Mouse (Mus musculus): ENCODE data around the gene Bmx. TPM values are rescaled to one million over a fixed set of nuclear protein-coding genes. Genes with fewer than 3 reads are reported as not detected.

Bmx gene
- polyA plus RNA-seq (2015; fragmentation: Nextera tagmentation; extraction: Ambion mirVana), result 0.39 and 0.82 TPM in 2 replicates

- WGBS, result 82% methylated on average over 8 of the region's 8 CpGs
- Histone ChIP-seq H3K27ac (no peak within 1 kb of the TSS), H3K4me1 (replicated peaks) (no peaks in the 10 kb centered on the region), H3K9me3 (no peaks in the 10 kb centered on the region), H3K36me3 (no peaks in the 10 kb centered on the region), H3K9ac (replicated peaks) (no peak within 1 kb of the TSS), H3K4me3 (replicated peaks) (no peak within 1 kb of the TSS), H3K4me2 (replicated peaks) (no peak within 1 kb of the TSS), H3K27me3 (peaks cover 18% of the 10 kb centered on the region; the same call in 1 of the 2 replicates)
- no peak for ATAC-seq
Observed at GRCm38 (mm10) chrX:164258057-164258456, at the start of gene Bmx. TSS of gene Bmx (minus strand) at chrX:164258193.

- H3K4me3 ChIP-seq (replicated peaks), result no peak overlapping the region
- H3K4me2 ChIP-seq (replicated peaks), result no peak overlapping the region
- ATAC-seq, result no peak
- H3K9me3 ChIP-seq, result no peaks in the 10 kb centered on the region
- H3K27me3 ChIP-seq, result peaks cover 5% of the 10 kb centered on the region; the same call in 1 of the 2 replicates
- H3K36me3 ChIP-seq, result no peaks in the 10 kb centered on the region
- 73% methylated on average over 2 of the region's 2 CpGs for WGBS
- no peak overlapping the region for H3K27ac ChIP-seq
- no peaks in the 10 kb centered on the region for H3K4me1 ChIP-seq (replicated peaks)
- H3K9ac ChIP-seq (replicated peaks), result no peak overlapping the region
Observed at GRCm38 (mm10) chrX:164306250-164306649, 48.3 kb upstream of the Bmx start.

- H3K36me3 ChIP-seq, result no peaks in the 10 kb centered on the region
- no peak for ATAC-seq
- H3K9me3 ChIP-seq, result no peaks in the 10 kb centered on the region
- H3K4me1 ChIP-seq (replicated peaks), result no peaks in the 10 kb centered on the region
- H3K27me3 ChIP-seq, result peaks cover 8% of the 10 kb centered on the region; the same call in 1 of the 2 replicates
- H3K4me3 ChIP-seq (replicated peaks), result no peak overlapping the region
- H3K9ac ChIP-seq (replicated peaks), result no peak overlapping the region
- no peak overlapping the region for H3K27ac ChIP-seq
- H3K4me2 ChIP-seq (replicated peaks), result no peak overlapping the region
- WGBS, result 72% methylated on average over 5 of the region's 5 CpGs
Observed at GRCm38 (mm10) chrX:164291147-164291546, 33.2 kb upstream of the Bmx start.

- Histone ChIP-seq H3K4me1 (replicated peaks) (no peaks in the 10 kb centered on the region), H3K9ac (replicated peaks) (no peak overlapping the region), H3K27me3 (peaks cover 12% of the 10 kb centered on the region; the same call in 1 of the 2 replicates), H3K27ac (no peak overlapping the region), H3K4me2 (replicated peaks) (no peak overlapping the region), H3K4me3 (replicated peaks) (no peak overlapping the region), H3K9me3 (no peaks in the 10 kb centered on the region), H3K36me3 (no peaks in the 10 kb centered on the region)
- no peak for ATAC-seq
- WGBS, result 71% methylated on average over 3 of the region's 3 CpGs
Observed at GRCm38 (mm10) chrX:164287077-164287476, 29.1 kb upstream of the Bmx start.

- no peak for ATAC-seq
- Histone ChIP-seq H3K4me1 (replicated peaks) (no peaks in the 10 kb centered on the region), H3K9ac (replicated peaks) (no peak overlapping the region), H3K9me3 (no peaks in the 10 kb centered on the region), H3K4me2 (replicated peaks) (no peak overlapping the region), H3K36me3 (no peaks in the 10 kb centered on the region), H3K27ac (no peak overlapping the region), H3K27me3 (peaks cover 13% of the 10 kb centered on the region; the same call in 1 of the 2 replicates), H3K4me3 (replicated peaks) (no peak overlapping the region)
- WGBS, result 88% methylated on average over 4 of the region's 4 CpGs
Observed at GRCm38 (mm10) chrX:164283808-164284207, 25.8 kb upstream of the Bmx start.

GRCm38 (mm10) chrX:164280918-164281647 is 23.1 kb upstream of the Bmx start:
- 72% methylated on average over 7 of the region's 7 CpGs for WGBS
- Histone ChIP-seq H3K27me3 (0 out of 2 replicates have a peak, but pooled peaks cover 10% of the 10 kb centered on the region), H3K9me3 (no peaks in the 10 kb centered on the region), H3K4me3 (replicated peaks) (no peak overlapping the region), H3K36me3 (no peaks in the 10 kb centered on the region), H3K9ac (replicated peaks) (no peak overlapping the region), H3K4me2 (replicated peaks) (no peak overlapping the region), H3K4me1 (replicated peaks) (no peaks in the 10 kb centered on the region), H3K27ac (no peak overlapping the region)
- no peak for ATAC-seq

- H3K27me3 ChIP-seq, result peaks cover 9% of the 10 kb centered on the region; the same call in 1 of the 2 replicates
- ATAC-seq, result no peak
- no peak overlapping the region for H3K4me2 ChIP-seq (replicated peaks)
- H3K9ac ChIP-seq (replicated peaks), result no peak overlapping the region
- no peaks in the 10 kb centered on the region for H3K9me3 ChIP-seq
- no peak overlapping the region for H3K27ac ChIP-seq
- H3K4me1 ChIP-seq (replicated peaks), result no peaks in the 10 kb centered on the region
- no peak overlapping the region for H3K4me3 ChIP-seq (replicated peaks)
- H3K36me3 ChIP-seq, result no peaks in the 10 kb centered on the region
- 70% methylated on average over 3 of the region's 3 CpGs for WGBS
Observed at GRCm38 (mm10) chrX:164275536-164275935, 17.5 kb upstream of the Bmx start.

- ATAC-seq, result no peak
- Histone ChIP-seq H3K27me3 (peaks cover 13% of the 10 kb centered on the region; the same call in 1 of the 2 replicates), H3K4me3 (replicated peaks) (no peak overlapping the region), H3K36me3 (no peaks in the 10 kb centered on the region), H3K4me1 (replicated peaks) (no peaks in the 10 kb centered on the region), H3K9me3 (no peaks in the 10 kb centered on the region), H3K27ac (no peak overlapping the region), H3K4me2 (replicated peaks) (no peak overlapping the region), H3K9ac (replicated peaks) (no peak overlapping the region)
- 85% methylated on average over 3 of the region's 3 CpGs for WGBS
Observed at GRCm38 (mm10) chrX:164270603-164271002, 12.6 kb upstream of the Bmx start.

- H3K4me2 ChIP-seq (replicated peaks), result peak within 1 kb of the TSS; percentile 58
- peak within 1 kb of the TSS; percentile 53 for H3K9ac ChIP-seq (replicated peaks)
- no peaks in the 10 kb centered on the region for H3K4me1 ChIP-seq (replicated peaks)
- no peak within 1 kb of the TSS for H3K27ac ChIP-seq
- peak; percentile 87 for ATAC-seq
- H3K36me3 ChIP-seq, result no peaks in the 10 kb centered on the region
- H3K27me3 ChIP-seq, result peaks cover 13% of the 10 kb centered on the region; the same call in 1 of the 2 replicates
- 21% methylated on average over 20 of the region's 20 CpGs for WGBS
- H3K4me3 ChIP-seq (replicated peaks), result peak within 1 kb of the TSS; percentile 37
- no peaks in the 10 kb centered on the region for H3K9me3 ChIP-seq
Observed at GRCm38 (mm10) chrX:164269285-164269761, 11.3 kb upstream of the Bmx start, which contains the start of gene Pir. TSS of gene Pir (plus strand) at chrX:164269371.

GRCm38 (mm10) chrX:164264861-164265260 is 6.9 kb upstream of the Bmx start:
- ATAC-seq, result no peak
- H3K9me3 ChIP-seq, result no peaks in the 10 kb centered on the region
- H3K9ac ChIP-seq (replicated peaks), result no peak overlapping the region
- WGBS, result 45% methylated on average over 1 of the region's 1 CpGs
- no peak overlapping the region for H3K27ac ChIP-seq
- H3K27me3 ChIP-seq, result peaks cover 14% of the 10 kb centered on the region; the same call in 1 of the 2 replicates
- H3K4me3 ChIP-seq (replicated peaks), result no peak overlapping the region
- no peak overlapping the region for H3K4me2 ChIP-seq (replicated peaks)
- H3K36me3 ChIP-seq, result no peaks in the 10 kb centered on the region
- H3K4me1 ChIP-seq (replicated peaks), result no peaks in the 10 kb centered on the region

GRCm38 (mm10) chrX:164262286-164262685 is 4.3 kb upstream of the Bmx start:
- Histone ChIP-seq H3K9ac (replicated peaks) (no peak overlapping the region), H3K27ac (no peak overlapping the region), H3K27me3 (peaks cover 15% of the 10 kb centered on the region; the same call in 1 of the 2 replicates), H3K4me3 (replicated peaks) (no peak overlapping the region), H3K4me1 (replicated peaks) (no peaks in the 10 kb centered on the region), H3K9me3 (no peaks in the 10 kb centered on the region), H3K36me3 (no peaks in the 10 kb centered on the region), H3K4me2 (replicated peaks) (no peak overlapping the region)
- WGBS, result 41% methylated on average over 2 of the region's 2 CpGs
- ATAC-seq, result no peak

- Histone ChIP-seq H3K27me3 (peaks cover 18% of the 10 kb centered on the region; the same call in 1 of the 2 replicates), H3K9ac (replicated peaks) (no peak overlapping the region), H3K4me2 (replicated peaks) (no peak overlapping the region), H3K27ac (no peak overlapping the region), H3K4me1 (replicated peaks) (no peaks in the 10 kb centered on the region), H3K9me3 (no peaks in the 10 kb centered on the region), H3K36me3 (no peaks in the 10 kb centered on the region), H3K4me3 (replicated peaks) (no peak overlapping the region)
- no peak for ATAC-seq
- WGBS, result 91% methylated on average over 5 of the region's 5 CpGs
Observed at GRCm38 (mm10) chrX:164258662-164259061, 669 bp upstream of the Bmx start.

All from midbrain, embryonic 13.5 days (tissue).